Mouse (Mus musculus): ENCODE measurements around the gene Rhot2. TPM values are rescaled to one million over a fixed set of nuclear protein-coding genes. Genes with fewer than 3 reads are reported as not detected.

Rhot2 gene
- 48.3 TPM for polyA plus RNA-seq (2012; fragmentation: generic; extraction: Trizol)

DNA sequence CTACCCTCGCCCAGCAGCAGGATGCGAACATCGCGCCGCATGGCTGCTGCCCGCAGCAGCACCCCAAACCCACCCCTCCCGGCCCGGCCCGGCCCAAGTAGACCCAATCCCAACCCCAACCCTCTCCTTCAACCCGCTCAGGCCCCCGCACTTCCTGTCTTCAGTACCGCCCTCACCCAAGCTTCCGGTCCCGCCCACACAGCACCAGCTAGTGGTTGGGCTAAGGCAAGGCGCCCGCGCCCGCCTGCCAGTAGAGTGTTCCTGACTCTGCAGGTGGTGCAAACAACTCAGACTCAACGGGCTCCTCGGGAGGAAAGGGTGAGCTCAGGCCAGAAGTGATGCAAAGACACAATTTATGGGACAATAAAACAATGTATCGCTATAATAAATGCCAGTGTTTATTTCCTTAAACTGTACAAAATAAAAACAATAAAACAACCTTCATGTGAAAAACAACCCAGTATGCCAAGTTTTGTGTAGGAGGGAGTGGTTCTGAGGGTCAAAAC lies at the start of gene Rhot2:
Gene Rhot2, minus strand, starts transcription at position 456 of the 506 bp plus-strand sequence.
- peaks cover 4% of the 10 kb centered on the region for H3K36me3 ChIP-seq (ENCODE audit: control insufficient read depth, insufficient read depth)

DNA sequence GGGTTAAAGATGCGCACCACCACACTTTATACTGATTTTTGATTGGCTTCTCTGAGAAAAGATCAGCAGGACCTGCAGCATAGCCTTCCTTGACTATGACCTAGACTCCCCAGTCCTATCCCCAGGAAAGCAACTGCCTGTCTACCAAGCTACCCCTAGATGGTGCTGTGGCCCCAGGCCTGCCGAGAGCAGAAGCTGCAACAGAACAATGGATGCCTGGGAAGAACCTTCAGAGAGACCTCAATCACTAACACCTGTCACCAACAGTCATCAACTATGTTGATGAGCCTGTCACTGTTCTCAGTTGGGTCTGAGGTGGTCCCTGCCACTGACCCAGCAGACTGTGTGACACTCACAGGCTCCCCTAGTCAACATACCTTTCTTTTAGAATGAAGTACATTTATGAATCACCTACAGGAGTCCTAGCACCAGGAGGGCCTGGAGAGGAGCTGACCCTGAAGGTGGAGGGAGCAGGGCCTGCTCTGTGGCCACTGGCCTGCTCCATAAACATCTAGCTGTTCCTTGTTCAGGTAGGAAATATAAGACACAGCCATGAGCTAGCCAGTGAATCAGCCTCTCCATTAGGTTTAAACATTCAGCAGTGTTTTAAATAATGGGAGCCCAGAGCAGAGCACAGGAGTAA lies 49.4 kb upstream of the Rhot2 start:
- Histone ChIP-seq H3K4me3 (no peak overlapping the region), H3K36me3 (ENCODE audit: control insufficient read depth, insufficient read depth) (peaks cover 8% of the 10 kb centered on the region), H3K4me2 (ENCODE audit: low read depth) (no peak overlapping the region), H3K79me2 (ENCODE audit: control insufficient read depth, insufficient read depth) (no peaks in the 10 kb centered on the region), H3ac (ENCODE audit: control insufficient read depth, insufficient read length) (no peak overlapping the region), H3K27me3 (ENCODE audit: control insufficient read depth, insufficient read depth, insufficient read length) (no peaks in the 10 kb centered on the region)
- no peak for TF ChIP-seq E2F4 (IDR thresholded peaks at IDR 0.05; ENCODE audit: insufficient read depth)
- TF ChIP-seq SRF (IDR thresholded peaks at IDR 0.05; ENCODE audit: control insufficient read depth, insufficient read length, low read depth): no peak
- peak in 1 of 3 experiments; percentile 45 for TF ChIP-seq MYOG (IDR thresholded peaks at IDR 0.05; ENCODE audit: control insufficient read depth in 1 of 3, insufficient read depth in 1 of 3, insufficient read length in 2 of 3, low read depth in 2 of 3)
- peak in 2 of 3 experiments; percentile 81 to 83 for TF ChIP-seq MYOD1 (IDR thresholded peaks at IDR 0.05; ENCODE audit: control insufficient read depth in 1 of 3, insufficient read length in 2 of 3, low read depth in 2 of 3)
- no peak for TF ChIP-seq USF1 (IDR thresholded peaks at IDR 0.05; ENCODE audit: low read depth)

More for the DNA sequence above, at the start of gene Rhot2:
- no peaks in the 10 kb centered on the region for H3K27me3 ChIP-seq (ENCODE audit: control insufficient read depth, insufficient read depth, insufficient read length)
- peak within 1 kb of the TSS; percentile 59 for H3ac ChIP-seq (ENCODE audit: control insufficient read depth, insufficient read length)
- peak within 1 kb of the TSS; percentile 80 for H3K4me2 ChIP-seq (ENCODE audit: low read depth)
- H3K4me3 ChIP-seq: peak within 1 kb of the TSS; percentile 42
- TF ChIP-seq MAX (IDR thresholded peaks at IDR 0.05; ENCODE audit: low read depth) (no peak), SRF (IDR thresholded peaks at IDR 0.05; ENCODE audit: control insufficient read depth, insufficient read length, low read depth) (no peak), REST (IDR thresholded peaks at IDR 0.05; ENCODE audit: insufficient read depth, insufficient read length) (no peak), MYOG (IDR thresholded peaks at IDR 0.05; ENCODE audit: control insufficient read depth in 1 of 3, insufficient read depth in 1 of 3, insufficient read length in 2 of 3, low read depth in 2 of 3) (peak in 1 of 3 experiments; percentile 4), POLR2AphosphoS2 (IDR thresholded peaks at IDR 0.05; ENCODE audit: insufficient read length, low read depth) (peak; percentile 84), TCF12 (IDR thresholded peaks at IDR 0.05; ENCODE audit: insufficient read depth, poor library complexity, severe bottlenecking) (no peak), POLR2A (IDR thresholded peaks at IDR 0.05; ENCODE audit: insufficient read length, low read depth) (peak; percentile 91), MYOD1 (IDR thresholded peaks at IDR 0.05; ENCODE audit: control insufficient read depth in 1 of 3, insufficient read length in 2 of 3, low read depth in 2 of 3) (no peak), USF1 (IDR thresholded peaks at IDR 0.05; ENCODE audit: low read depth) (no peak), E2F4 (IDR thresholded peaks at IDR 0.05; ENCODE audit: insufficient read depth) (no peak), CEBPB (IDR thresholded peaks at IDR 0.05; ENCODE audit: insufficient read depth, poor library complexity, severe bottlenecking) (no peak)
- H3K79me2 ChIP-seq (ENCODE audit: control insufficient read depth, insufficient read depth): peaks cover 12% of the 10 kb centered on the region

DNA sequence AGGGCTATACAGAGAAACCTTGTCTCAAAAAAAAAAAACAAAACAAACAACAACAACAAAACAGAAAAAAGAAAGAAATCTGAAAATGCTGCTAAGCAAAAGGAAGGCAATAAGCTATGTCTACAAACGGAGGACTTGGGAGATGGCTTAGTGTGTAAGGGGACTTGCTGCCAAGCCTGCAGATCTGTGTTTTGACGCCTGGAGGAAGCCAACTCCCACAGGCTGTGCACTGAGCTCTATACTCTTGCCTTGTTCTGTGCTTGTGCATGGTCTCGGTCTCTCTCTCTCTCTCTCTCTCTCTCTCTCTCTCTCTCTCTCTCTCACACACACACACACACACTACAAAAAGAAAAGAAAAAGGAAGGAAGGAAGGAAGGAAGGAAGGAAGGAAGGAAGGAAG lies 44.2 kb upstream of the Rhot2 start:
- no peak overlapping the region for H3K4me3 ChIP-seq
- H3K36me3 ChIP-seq (ENCODE audit: control insufficient read depth, insufficient read depth): peaks cover 8% of the 10 kb centered on the region
- TF ChIP-seq REST (IDR thresholded peaks at IDR 0.05; ENCODE audit: insufficient read depth, insufficient read length): no peak
- TF ChIP-seq TCF12 (IDR thresholded peaks at IDR 0.05; ENCODE audit: insufficient read depth, poor library complexity, severe bottlenecking): no peak
- TF ChIP-seq USF1 (IDR thresholded peaks at IDR 0.05; ENCODE audit: low read depth): no peak
- no peak for TF ChIP-seq MYOD1 (IDR thresholded peaks at IDR 0.05; ENCODE audit: control insufficient read depth in 1 of 3, insufficient read length in 2 of 3, low read depth in 2 of 3)
- TF ChIP-seq POLR2A (IDR thresholded peaks at IDR 0.05; ENCODE audit: insufficient read length, low read depth): no peak
- TF ChIP-seq MYOG (IDR thresholded peaks at IDR 0.05; ENCODE audit: control insufficient read depth in 1 of 3, insufficient read depth in 1 of 3, insufficient read length in 2 of 3, low read depth in 2 of 3): no peak
- no peak for TF ChIP-seq CEBPB (IDR thresholded peaks at IDR 0.05; ENCODE audit: insufficient read depth, poor library complexity, severe bottlenecking)
- no peak for TF ChIP-seq TCF3 (IDR thresholded peaks at IDR 0.05; ENCODE audit: insufficient read length, low read depth)
- no peak for TF ChIP-seq E2F4 (IDR thresholded peaks at IDR 0.05; ENCODE audit: insufficient read depth)
- TF ChIP-seq MAX (IDR thresholded peaks at IDR 0.05; ENCODE audit: low read depth): no peak
- TF ChIP-seq SRF (IDR thresholded peaks at IDR 0.05; ENCODE audit: control insufficient read depth, insufficient read length, low read depth): no peak
- no peaks in the 10 kb centered on the region for H3K27me3 ChIP-seq (ENCODE audit: control insufficient read depth, insufficient read depth, insufficient read length)
- H3ac ChIP-seq (ENCODE audit: control insufficient read depth, insufficient read length): no peak overlapping the region
- no peaks in the 10 kb centered on the region for H3K79me2 ChIP-seq (ENCODE audit: control insufficient read depth, insufficient read depth)
- no peak overlapping the region for H3K4me2 ChIP-seq (ENCODE audit: low read depth)

DNA sequence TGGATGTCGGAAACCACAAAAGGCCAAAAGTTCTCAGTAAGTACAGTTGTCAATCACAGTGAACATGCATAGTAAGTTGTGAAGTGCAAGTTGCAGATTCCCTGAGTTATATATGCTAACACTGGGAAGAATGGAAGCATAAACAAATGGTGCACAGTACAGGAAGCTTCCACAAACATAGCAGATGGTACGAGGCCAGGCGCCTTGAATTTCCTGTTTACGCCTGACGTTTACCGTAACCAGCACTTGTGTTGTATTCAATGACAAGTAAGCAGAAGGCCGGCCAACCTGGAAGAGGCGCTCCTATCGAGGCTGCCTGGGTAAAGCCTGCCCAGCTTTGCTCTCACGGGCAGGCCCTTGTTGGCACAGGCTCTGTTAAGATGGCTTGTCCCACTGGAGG lies 42.8 kb upstream of the Rhot2 start:
- Histone ChIP-seq H3K4me2 (ENCODE audit: low read depth) (no peak overlapping the region), H3K36me3 (ENCODE audit: control insufficient read depth, insufficient read depth) (peaks cover 8% of the 10 kb centered on the region), H3K27me3 (ENCODE audit: control insufficient read depth, insufficient read depth, insufficient read length) (no peaks in the 10 kb centered on the region), H3K4me3 (no peak overlapping the region), H3K79me2 (ENCODE audit: control insufficient read depth, insufficient read depth) (no peaks in the 10 kb centered on the region), H3ac (ENCODE audit: control insufficient read depth, insufficient read length) (no peak overlapping the region)
- TF ChIP-seq E2F4 (IDR thresholded peaks at IDR 0.05; ENCODE audit: insufficient read depth): no peak
- TF ChIP-seq MYOG (IDR thresholded peaks at IDR 0.05; ENCODE audit: control insufficient read depth in 1 of 3, insufficient read depth in 1 of 3, insufficient read length in 2 of 3, low read depth in 2 of 3): no peak
- no peak for TF ChIP-seq REST (IDR thresholded peaks at IDR 0.05; ENCODE audit: insufficient read depth, insufficient read length)
- TF ChIP-seq TCF12 (IDR thresholded peaks at IDR 0.05; ENCODE audit: insufficient read depth, poor library complexity, severe bottlenecking): no peak
- TF ChIP-seq SRF (IDR thresholded peaks at IDR 0.05; ENCODE audit: control insufficient read depth, insufficient read length, low read depth): no peak
- no peak for TF ChIP-seq POLR2A (IDR thresholded peaks at IDR 0.05; ENCODE audit: insufficient read length, low read depth)
- no peak for TF ChIP-seq MAX (IDR thresholded peaks at IDR 0.05; ENCODE audit: low read depth)
- no peak for TF ChIP-seq MYOD1 (IDR thresholded peaks at IDR 0.05; ENCODE audit: control insufficient read depth in 1 of 3, insufficient read length in 2 of 3, low read depth in 2 of 3)
- no peak for TF ChIP-seq USF1 (IDR thresholded peaks at IDR 0.05; ENCODE audit: low read depth)
- no peak for TF ChIP-seq TCF3 (IDR thresholded peaks at IDR 0.05; ENCODE audit: insufficient read length, low read depth)
